Mouse (Mus musculus) intestine, embryonic 15.5 days (tissue): Measurements from ENCODE around the gene Atn1. TPM values are rescaled to one million over a fixed set of nuclear protein-coding genes. Genes with fewer than 3 reads are reported as not detected.

ENCODE experiments used
- ATAC-seq: fragments of 200-750 bp; cut with Nextera tagmentation; 2 replicates; pipeline ENCODE4 v1.8.0; 2017; ENCODE audit warnings: moderate TSS enrichment, moderate library complexity
- H3K27ac ChIP-seq: fragments of 300-500 bp; sonication (generic); 2 replicates; pipeline ENCODE4 v1.5.1; 2015; ENCODE audit warnings: mild to moderate bottlenecking, inconsistent platforms
- H3K27me3 ChIP-seq: fragments of 300-500 bp; sonication (generic); replicated peaks from 2 replicates; pipeline ENCODE4 v1.6.1; 2015; ENCODE audit warnings: inconsistent platforms
- H3K36me3 ChIP-seq: fragments of 300-500 bp; sonication (generic); 2 replicates; pipeline ENCODE4 v1.6.1; 2015; ENCODE audit warnings: inconsistent platforms
- H3K4me1 ChIP-seq: fragments of 300-500 bp; sonication (generic); replicated peaks from 2 replicates; pipeline ENCODE4 v1.6.1; 2015; ENCODE audit warnings: inconsistent platforms
- H3K4me2 ChIP-seq: fragments of 300-500 bp; sonication (generic); replicated peaks from 2 replicates; pipeline ENCODE4 v1.6.1; 2015; ENCODE audit warnings: mild to moderate bottlenecking, inconsistent platforms
- H3K4me3 ChIP-seq: fragments of 300-500 bp; sonication (generic); replicated peaks from 2 replicates; pipeline ENCODE4 v1.5.1; 2015; ENCODE audit warnings: inconsistent platforms
- H3K9ac ChIP-seq: fragments of 300-500 bp; sonication (generic); 2 replicates; pipeline ENCODE4 v1.6.1; 2015; ENCODE audit warnings: inconsistent platforms
- H3K9me3 ChIP-seq: fragments of 300-500 bp; sonication (generic); 2 replicates; pipeline ENCODE4 v1.6.1; 2016; ENCODE audit warnings: inconsistent platforms
- WGBS: fragments of 180-500 bp; shearing (Covaris S2); methylation state at CpG from one replicate; pipeline ENCODE4 v1.1.7; 2015; 5-methylcytosine and 5-hydroxymethylcytosine counted together
- microRNA counts: library from miRNA; unstranded; fragments of <30 nt; microRNA quantifications from one replicate; lab custom pipeline; 2016
- polyA plus RNA-seq: library from polyadenylated mRNA; unstranded; fragments of >200 nt; fragmentation: Nextera tagmentation; extraction: Ambion mirVana; gene quantifications from 2 replicates; pipeline ENCODE4 v1.2.1, GENCODE M21; 2015

Atn1 gene
- polyA plus RNA-seq, 1 experiment from 2014 or later, result 10.5 TPM

DNA sequence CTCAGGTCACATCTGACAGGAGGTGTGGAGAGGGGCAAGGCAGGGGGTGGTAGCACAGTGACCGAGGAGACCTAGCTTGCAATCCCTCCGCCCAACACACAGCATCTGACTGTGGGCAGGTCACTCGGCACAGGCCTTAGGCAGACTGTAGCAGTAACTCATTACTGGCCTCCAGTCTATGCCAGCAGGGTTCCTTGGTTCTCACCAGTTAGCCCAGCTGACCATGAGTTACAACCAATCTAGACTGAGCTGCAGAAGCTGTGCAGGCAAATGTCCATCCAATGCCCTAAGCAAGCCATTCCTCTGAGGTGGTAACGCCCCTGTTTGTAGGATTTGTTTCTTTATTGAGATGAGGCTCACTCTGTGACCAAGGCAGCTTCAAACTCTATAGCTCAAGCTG is 57.0 kb downstream of the Atn1 start:
- Histone ChIP-seq H3K27ac (no peak overlapping the region), H3K27me3 (no peaks in the 10 kb centered on the region), H3K9me3 (no peaks in the 10 kb centered on the region), H3K4me3 (no peak overlapping the region), H3K4me2 (no peak overlapping the region), H3K4me1 (peaks cover 6% of the 10 kb centered on the region), H3K36me3 (peaks cover 37% of the 10 kb centered on the region), H3K9ac (no peak overlapping the region)
- no peak for ATAC-seq
- WGBS, result 81% methylated on average over 4 of the region's 4 CpGs

DNA sequence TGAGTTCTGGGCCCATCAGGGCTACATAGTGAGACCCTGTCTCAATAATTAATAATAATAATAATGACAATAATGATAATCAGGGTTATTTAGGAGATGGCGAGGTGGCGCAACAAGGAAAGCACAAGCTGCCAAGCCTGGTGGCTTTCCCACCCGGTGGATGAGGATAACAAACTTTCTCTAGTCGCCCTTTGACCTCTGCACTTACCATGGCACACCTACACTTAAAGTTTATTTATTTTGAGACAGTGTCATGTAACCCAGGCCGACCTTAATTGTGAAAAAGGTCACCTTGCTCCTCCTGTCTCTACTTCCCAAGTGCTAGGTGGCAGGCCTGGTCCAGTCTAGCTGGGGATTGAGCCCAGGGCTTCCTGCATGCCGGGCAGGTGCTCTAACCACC is 57.6 kb downstream of the Atn1 start:
- peaks cover 32% of the 10 kb centered on the region for H3K36me3 ChIP-seq
- no peak overlapping the region for H3K27ac ChIP-seq
- ATAC-seq, result no peak
- no peak overlapping the region for H3K4me2 ChIP-seq
- H3K27me3 ChIP-seq, result no peaks in the 10 kb centered on the region
- H3K4me3 ChIP-seq, result no peak overlapping the region
- H3K4me1 ChIP-seq, result peaks cover 12% of the 10 kb centered on the region
- no peak overlapping the region for H3K9ac ChIP-seq
- H3K9me3 ChIP-seq, result no peaks in the 10 kb centered on the region
- WGBS, result 73% methylated on average over 6 of the region's 6 CpGs

DNA sequence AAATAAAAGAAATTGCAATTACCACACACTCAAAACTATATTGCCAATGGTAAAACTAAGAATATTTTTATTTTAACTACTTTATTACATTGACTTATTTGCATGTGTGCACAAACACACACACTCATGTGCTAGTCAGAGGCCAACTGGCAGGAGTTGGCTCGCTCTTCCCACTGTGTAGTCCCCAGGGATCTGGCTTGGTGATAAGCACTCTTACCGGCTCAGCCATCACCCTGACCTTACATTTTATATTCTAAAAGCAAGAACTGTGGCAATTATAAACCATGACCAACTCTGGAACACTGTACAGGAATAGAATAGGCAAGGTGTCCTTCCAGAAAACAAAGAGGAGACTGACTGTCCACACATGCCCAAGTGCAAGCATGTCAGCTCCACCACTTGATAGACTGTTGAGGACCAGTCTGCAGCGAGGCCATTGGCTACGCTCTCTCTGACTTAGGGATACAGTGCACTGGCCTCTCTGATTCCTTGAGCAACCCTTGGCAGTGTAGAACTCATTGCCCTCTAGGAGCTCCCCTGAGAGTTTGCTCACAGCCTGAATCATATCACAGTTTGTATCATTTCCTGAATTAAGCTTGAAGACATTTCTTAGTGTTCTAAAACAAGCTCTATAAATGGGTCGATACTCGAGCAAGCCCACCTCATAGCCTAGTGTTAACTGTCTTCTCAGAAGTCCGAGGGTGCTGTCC is 59.7 kb downstream of the Atn1 start:
- H3K9me3 ChIP-seq, result no peaks in the 10 kb centered on the region
- H3K4me1 ChIP-seq, result peaks cover 20% of the 10 kb centered on the region
- H3K27me3 ChIP-seq, result no peaks in the 10 kb centered on the region
- H3K4me3 ChIP-seq, result no peak overlapping the region
- no peak overlapping the region for H3K4me2 ChIP-seq
- H3K27ac ChIP-seq, result no peak overlapping the region
- H3K36me3 ChIP-seq, result peaks cover 16% of the 10 kb centered on the region
- H3K9ac ChIP-seq, result no peak overlapping the region
- ATAC-seq, result no peak
- 89% methylated on average over 7 of the region's 7 CpGs for WGBS

DNA sequence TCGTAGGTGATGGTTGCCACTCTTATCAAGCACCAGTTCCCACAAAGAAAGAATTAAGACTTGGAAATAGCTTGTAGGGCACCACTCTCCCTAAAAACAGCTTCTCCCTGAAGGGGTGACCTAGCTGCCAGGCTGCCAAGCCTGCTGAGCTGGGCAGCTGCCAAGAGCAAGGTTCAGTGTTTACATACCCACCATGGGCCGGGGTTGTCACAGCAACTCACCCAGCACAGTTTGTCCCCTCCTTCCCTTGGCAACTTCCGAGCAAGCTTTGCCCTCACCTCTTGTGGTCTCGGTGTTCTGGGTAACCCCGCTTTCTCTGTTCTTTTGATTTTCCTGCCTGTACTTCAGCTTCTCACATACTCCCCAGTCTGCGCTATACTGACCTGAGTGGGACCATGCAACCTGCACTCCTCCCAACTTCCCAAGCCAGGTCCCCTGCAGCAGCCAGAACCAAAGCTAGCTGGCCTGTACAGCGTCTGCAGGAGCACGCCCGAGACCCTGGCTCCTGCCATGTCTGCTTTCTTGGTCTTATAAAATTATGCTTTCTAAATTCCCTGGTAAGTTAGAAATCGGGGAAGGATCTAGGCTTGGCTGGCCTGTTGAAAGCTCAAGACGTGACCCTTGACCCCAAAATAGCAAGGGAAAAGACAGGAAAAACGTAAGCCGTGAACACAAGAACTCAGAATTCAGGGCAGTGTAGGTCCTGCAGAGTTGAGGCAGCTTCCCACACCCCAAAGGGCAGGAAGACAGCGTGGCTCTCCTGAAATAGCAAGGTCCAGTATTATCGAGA is 62.0 kb downstream of the Atn1 start:
- Histone ChIP-seq H3K27ac (peak overlapping the region; percentile 76), H3K9ac (0 out of 2 replicates have a peak overlapping the region, but pooled peaks have one; percentile 13), H3K4me1 (peaks cover 17% of the 10 kb centered on the region), H3K4me2 (no peak overlapping the region; the same call in 1 of the 2 replicates), H3K36me3 (peaks cover 5% of the 10 kb centered on the region), H3K27me3 (no peaks in the 10 kb centered on the region), H3K9me3 (no peaks in the 10 kb centered on the region), H3K4me3 (no peak overlapping the region)
- WGBS, result 71% methylated on average over 15 of the region's 15 CpGs
- ATAC-seq, result peak; percentile 63

DNA sequence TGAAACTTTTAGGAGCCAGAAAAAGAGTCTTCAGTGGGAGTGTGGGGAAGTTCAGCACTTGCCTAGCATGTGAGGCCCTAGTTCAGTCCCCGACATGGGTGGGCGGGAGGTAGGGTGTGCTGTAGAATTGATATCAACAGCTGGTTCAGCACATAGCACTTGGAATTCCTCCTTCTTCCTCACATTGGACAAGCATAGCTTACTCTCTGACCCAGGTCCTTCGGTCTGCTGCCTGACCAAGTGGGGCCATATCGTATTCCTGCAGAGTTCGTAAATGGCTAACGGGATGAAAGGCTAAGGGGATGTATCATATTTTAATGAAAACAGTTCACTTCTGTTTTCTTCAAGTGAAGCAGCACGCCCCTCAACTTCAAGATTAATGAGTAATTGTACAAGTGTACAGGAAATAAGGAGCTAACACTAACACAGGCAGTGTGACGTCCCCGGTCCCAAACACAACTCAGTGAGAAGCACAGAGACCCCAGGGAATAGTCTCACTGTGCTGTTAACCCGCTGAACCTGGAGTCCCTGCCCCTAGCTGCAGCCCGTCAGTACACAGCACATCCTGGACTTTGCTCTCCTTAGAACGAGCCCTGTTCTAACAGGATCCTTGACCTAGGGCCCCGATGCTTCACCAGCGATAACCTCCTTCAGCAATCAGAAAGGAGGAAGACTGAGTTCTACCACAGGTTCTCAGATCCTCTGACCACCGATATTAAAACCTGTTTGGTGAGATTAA is 62.9 kb downstream of the Atn1 start:
- H3K4me2 ChIP-seq, result no peak overlapping the region
- no peak overlapping the region for H3K4me3 ChIP-seq
- H3K36me3 ChIP-seq, result no peaks in the 10 kb centered on the region
- peaks cover 17% of the 10 kb centered on the region for H3K4me1 ChIP-seq
- 51% methylated on average over 15 of the region's 15 CpGs for WGBS
- no peaks in the 10 kb centered on the region for H3K9me3 ChIP-seq
- H3K27ac ChIP-seq, result peak overlapping the region; percentile 76
- H3K9ac ChIP-seq, result no peak overlapping the region
- no peaks in the 10 kb centered on the region for H3K27me3 ChIP-seq
- ATAC-seq, result peak; percentile 74

MicroRNA genes within 50 kb of the gene (microRNA counts, 519-probe panel; counts per million panel counts)
- microRNA mmu-miR-141 (lab: Ali Mortazavi, UCI) (3,421 counts per million, percentile 85 among the panel's probes with 10 or more counts), microRNA mmu-miR-200c (lab: Ali Mortazavi, UCI) (4,191 counts per million, percentile 96 among the panel's probes with 10 or more counts)

Other genes with a start within 250 kb of the Atn1 start
- gene C1ra, start 244.1 kb downstream of the Atn1 start, polyA plus RNA-seq, result 3.6 and 4.0 TPM in 2 replicates
- gene C1s1, start 214.2 kb downstream of the Atn1 start, polyA plus RNA-seq, result 5.4 and 5.8 TPM in 2 replicates
- not detected in 2 replicates for gene C1rb, start 186.2 kb downstream of the Atn1 start, polyA plus RNA-seq
- gene C1s2, start 120.4 kb downstream of the Atn1 start, polyA plus RNA-seq, result not detected in 2 replicates
- 134 and 145 TPM in 2 replicates for gene Lpcat3, start 93.5 kb downstream of the Atn1 start, polyA plus RNA-seq
- 225 and 231 TPM in 2 replicates for gene Emg1, start 44.3 kb downstream of the Atn1 start, polyA plus RNA-seq
- gene Phb2, start 44.2 kb downstream of the Atn1 start, polyA plus RNA-seq, result 497 and 503 TPM in 2 replicates
- gene Ptpn6, start 17.8 kb downstream of the Atn1 start, polyA plus RNA-seq, result 16.7 and 17.7 TPM in 2 replicates
- 337 and 341 TPM in 2 replicates for gene Grcc10, start 15.2 kb downstream of the Atn1 start, polyA plus RNA-seq
- gene Gm45234, start 503 bp downstream of the Atn1 start, polyA plus RNA-seq, result not detected in 2 replicates
- gene Eno2, start 13.1 kb upstream of the Atn1 start, polyA plus RNA-seq, result 6.0 and 6.8 TPM in 2 replicates
- gene Lrrc23, start 23.2 kb upstream of the Atn1 start, polyA plus RNA-seq, result 0.11 and 0.13 TPM in 2 replicates
- 16.1 and 16.3 TPM in 2 replicates for gene Spsb2, start 52.1 kb upstream of the Atn1 start, polyA plus RNA-seq
- 1,094 and 1,127 TPM in 2 replicates for gene Tpi1, start 57.8 kb upstream of the Atn1 start, polyA plus RNA-seq
- gene Usp5, start 73.0 kb upstream of the Atn1 start, polyA plus RNA-seq, result 116 and 118 TPM in 2 replicates
- gene Cdca3, start 73.0 kb upstream of the Atn1 start, polyA plus RNA-seq, result 166 and 177 TPM in 2 replicates
- 1.2 and 1.3 TPM in 2 replicates for gene Gnb3, start 83.8 kb upstream of the Atn1 start, polyA plus RNA-seq
- 17.9 and 20.1 TPM in 2 replicates for gene P3h3, start 101.2 kb upstream of the Atn1 start, polyA plus RNA-seq
- 0.99 and 1.1 TPM in 2 replicates for gene Gpr162, start 107.5 kb upstream of the Atn1 start, polyA plus RNA-seq
- 0.40 and 0.48 TPM in 2 replicates for gene Cd4, start 131.7 kb upstream of the Atn1 start, polyA plus RNA-seq
- gene Lag3, start 155.2 kb upstream of the Atn1 start, polyA plus RNA-seq, result 2.2 and 2.9 TPM in 2 replicates
- 241 and 282 TPM in 2 replicates for gene Ptms, start 163.6 kb upstream of the Atn1 start, polyA plus RNA-seq
- 336 and 340 TPM in 2 replicates for gene Mlf2, start 174.9 kb upstream of the Atn1 start, polyA plus RNA-seq
- 159 and 170 TPM in 2 replicates for gene Cops7a, start 209.0 kb upstream of the Atn1 start, polyA plus RNA-seq
- 1.8 and 2.1 TPM in 2 replicates for gene Pianp, start 240.2 kb upstream of the Atn1 start, polyA plus RNA-seq